Mouse (Mus musculus): ENCODE measurements around the gene Gmpr. TPM values are rescaled to one million over a fixed set of nuclear protein-coding genes. Genes with fewer than 3 reads are reported as not detected.

The Gmpr gene
- total RNA-seq, 2 experiments from 2014 or later: 56.0 to 58.2 TPM

DNA sequence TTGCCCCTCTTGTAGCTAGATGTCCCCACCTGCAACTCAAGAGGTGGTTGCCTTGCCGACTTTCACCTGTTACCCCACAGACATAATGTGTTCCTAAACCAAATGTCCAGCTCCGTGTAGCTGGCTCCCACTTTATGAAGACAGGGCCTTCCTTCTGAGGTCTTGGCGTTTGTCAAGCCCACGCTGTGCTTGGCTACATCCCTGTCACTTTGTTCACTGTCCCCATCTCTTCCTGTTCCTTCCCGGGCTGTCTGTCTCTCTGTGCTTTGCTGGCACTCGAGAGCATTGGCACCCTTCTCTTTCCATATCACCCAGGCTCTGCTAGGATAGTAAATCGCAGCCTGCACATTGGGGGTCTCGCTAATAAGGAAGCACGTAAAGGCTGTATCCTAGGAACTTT lies 30.8 kb downstream of the Gmpr start:
- no peak for DNase-seq (ENCODE audit: low spot score in 2 of 2)

DNA sequence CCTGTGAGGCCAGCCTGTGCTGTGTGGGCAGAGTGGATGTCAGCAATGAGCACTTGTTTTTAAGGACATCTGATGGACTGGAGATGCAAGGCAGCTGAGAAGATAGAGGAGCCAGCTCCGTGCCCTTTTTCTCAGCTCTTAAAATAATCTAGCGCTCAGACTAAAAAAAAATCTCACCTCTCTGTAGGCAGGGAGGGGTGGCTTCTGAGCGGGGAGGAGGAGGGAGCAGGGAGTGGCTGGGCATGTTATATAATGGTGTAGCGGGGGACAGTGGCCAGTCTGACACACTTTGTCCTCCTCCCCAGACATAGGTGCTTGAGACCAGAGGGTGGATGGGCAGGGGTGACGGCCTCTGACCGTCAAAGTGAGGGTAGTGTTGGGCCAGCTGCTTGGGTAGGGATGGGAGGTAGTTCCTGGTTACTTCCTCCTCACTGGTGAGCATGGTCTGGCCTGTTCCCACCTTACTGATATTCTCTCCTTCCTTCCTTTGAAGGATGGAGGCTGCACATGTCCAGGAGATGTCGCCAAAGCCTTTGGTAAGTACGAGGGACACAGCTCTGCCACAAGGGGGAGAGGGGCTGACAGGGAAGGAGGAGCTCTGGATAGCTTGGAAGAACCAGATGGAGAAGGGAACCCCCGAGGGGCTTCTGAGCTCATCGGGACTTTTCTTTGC lies 31.4 kb downstream of the Gmpr start:
- peak; percentile 76 to 80 for DNase-seq (ENCODE audit: low spot score in 2 of 2)

DNA sequence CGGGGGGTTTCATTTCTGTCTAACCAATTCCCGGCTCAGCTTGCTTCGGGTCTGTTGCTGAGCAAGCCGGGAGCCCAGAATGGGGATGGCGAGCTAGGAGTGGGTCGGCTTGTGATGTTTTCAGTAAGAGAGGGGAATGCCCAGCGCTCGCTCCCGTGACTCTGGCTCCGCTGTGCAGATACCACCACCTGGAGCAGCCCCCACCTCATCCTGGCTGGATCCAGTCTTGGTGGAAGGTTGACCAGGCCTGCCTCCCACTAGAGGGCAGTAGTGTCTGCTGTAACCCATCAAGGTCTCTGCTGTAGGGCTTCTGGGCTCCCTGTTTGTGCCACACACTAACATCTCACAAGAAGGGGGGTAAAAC lies 31.9 kb downstream of the Gmpr start:
- DNase-seq (ENCODE audit: low spot score in 2 of 2): peak; percentile 87 to 88

DNA sequence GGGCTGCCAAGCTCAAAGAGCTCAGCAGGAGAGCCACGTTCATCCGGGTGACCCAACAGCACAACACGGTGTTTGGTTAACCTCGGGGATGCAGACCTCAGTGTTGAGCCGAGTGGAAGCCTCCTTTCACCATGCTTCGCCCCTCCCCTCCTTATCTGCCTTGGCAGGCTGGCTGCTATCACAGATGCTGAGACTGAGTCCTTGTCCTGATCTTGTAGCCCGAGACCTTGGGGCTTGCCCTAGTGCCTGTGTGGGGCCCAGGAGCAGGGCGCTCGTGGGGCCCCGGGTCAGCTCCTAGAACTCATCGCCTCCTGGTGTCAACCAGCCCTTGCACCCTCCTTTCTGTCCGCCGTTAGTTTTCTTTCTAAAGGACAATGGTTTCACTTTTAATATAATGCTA lies 38.7 kb downstream of the Gmpr start:
- DNase-seq (ENCODE audit: low spot score in 2 of 2): no peak

DNA sequence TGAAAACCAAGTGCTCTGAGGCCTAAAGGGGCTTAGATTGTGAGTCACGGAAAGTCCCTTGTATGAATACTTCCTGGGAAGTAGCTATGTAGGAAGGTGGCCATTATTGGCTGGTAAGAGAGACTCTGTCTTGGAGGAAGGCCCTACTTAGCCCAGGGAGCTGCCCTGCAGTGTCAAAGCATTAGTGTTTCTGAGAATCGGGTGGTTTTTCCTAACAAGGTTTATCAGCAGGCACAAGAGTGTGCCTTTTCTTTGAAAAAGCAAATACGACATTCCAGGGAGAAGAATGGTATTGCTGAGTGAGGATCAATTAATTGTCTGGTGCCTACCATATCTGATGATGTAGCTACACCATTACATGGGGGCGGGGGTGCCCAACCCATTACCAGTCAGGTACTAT lies 39.7 kb downstream of the Gmpr start:
- DNase-seq (ENCODE audit: low spot score in 2 of 2): no peak

DNA sequence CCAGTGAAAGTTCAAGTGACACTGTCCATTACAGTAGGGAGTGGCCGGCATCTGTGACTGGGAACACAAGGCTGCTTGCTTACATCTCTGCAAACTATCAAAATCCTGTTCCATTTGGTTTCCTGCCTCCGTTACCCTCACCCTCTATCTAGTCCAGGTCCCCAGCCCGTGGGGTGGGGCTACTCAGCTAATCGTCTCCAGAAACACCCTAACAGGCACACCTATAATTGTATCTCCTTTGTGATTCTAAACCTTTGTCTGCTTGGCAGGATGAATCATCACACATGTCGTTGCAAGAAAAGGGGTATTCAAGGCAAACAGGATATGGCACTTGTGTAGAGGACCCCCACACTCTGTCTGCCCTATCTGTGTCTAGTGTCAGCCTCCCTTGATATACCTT lies 40.3 kb downstream of the Gmpr start:
- DNase-seq (ENCODE audit: low spot score in 2 of 2): no peak

DNA sequence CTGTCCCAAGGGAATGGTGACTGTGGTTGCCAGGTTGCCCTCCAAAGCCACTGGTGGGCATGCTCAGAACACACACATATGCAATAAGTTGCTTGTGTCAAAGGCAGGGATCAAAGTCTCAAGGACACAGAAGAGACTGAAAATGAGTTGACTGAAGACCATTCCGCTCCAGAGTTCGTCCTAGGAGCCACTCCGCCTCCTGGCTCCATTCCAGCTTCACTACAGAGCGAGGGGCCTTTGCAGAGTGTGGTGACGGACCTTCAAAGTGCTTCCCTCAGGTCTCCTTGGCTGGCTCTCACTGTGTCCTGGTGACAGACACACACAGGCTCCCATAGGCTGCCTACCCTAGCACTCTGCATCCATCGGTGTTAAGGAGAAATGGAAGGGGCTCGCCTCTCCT lies 46.4 kb downstream of the Gmpr start:
- DNase-seq (ENCODE audit: low spot score in 2 of 2): no peak

DNA sequence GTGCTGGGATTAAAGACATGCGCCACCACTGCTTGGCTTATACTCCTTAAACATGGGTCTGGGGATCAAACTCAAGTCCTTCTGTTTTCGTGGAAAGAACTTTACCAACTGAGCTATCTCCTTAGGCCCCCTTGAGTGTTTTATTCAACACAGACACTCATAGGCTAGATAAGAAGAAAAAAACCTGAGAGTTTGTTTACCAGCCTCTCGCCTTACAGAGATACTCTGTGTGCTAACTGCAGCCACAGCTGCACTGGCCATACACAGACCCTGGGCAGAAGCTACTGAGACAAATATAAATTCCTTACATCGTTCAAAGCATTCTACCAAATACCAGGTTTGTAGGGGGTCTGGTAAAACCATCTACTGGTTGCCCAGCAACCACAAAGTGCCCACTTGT lies 51.1 kb downstream of the Gmpr start:
- DNase-seq (ENCODE audit: low spot score in 2 of 2): no peak

DNA sequence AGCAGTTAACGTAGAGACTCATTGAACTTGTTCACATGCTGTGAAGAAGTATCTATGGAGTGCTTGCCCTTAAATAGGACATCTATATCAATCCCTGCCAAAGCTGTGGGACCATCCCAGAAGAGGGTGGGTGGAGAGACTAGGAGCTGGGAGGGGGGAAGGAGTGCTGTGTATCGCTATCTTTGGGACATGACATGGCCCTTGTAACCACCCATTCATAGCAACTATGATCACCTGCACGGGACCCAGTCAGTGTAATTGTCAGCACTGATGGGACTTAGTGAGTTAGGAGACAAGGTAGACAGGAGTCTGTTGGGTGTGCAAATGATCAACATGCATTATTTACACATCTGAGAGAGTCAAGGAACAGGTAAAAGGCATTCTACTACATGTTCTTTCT lies 52.0 kb downstream of the Gmpr start:
- no peak for DNase-seq (ENCODE audit: low spot score in 2 of 2)

DNA sequence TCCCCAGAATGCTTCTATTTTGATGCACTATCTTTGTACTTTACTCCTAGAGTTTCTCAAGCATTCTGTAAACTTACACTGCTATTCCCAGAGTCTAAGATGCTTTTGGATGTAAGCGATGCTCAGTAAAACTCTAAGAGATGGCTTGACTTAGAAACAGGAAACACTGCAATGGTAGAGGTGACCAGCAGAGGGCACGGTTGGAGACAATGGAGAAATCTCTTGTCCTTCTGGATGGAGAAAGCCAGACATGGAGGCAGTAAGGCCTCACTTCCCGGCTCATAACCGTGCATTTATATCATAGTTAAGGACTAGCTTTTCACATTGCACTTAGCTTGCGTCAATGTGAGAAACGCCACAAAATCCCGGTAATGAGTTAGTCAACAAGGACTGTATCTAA lies 53.3 kb downstream of the Gmpr start:
- no peak for DNase-seq (ENCODE audit: low spot score in 2 of 2)

DNA sequence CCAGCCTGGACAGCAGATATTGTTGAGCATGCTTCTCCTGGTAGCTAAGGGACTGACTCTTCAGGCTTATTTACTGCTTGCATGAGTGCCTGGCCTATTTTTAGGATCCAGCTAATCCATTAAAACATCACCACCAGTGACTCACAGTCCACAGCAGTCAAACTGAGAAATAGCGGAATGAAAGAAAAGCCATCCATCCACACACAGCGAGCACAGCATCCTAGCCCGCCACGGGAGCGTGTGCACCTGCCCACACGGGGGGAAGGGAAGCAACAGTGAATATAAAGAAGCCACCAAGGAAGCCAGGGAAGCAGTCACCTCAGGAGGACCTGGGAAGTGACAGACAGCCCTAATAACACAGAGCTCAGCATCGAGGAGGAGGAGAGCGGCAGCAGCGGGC lies 54.8 kb downstream of the Gmpr start:
- no peak for DNase-seq (ENCODE audit: low spot score in 2 of 2)

DNA sequence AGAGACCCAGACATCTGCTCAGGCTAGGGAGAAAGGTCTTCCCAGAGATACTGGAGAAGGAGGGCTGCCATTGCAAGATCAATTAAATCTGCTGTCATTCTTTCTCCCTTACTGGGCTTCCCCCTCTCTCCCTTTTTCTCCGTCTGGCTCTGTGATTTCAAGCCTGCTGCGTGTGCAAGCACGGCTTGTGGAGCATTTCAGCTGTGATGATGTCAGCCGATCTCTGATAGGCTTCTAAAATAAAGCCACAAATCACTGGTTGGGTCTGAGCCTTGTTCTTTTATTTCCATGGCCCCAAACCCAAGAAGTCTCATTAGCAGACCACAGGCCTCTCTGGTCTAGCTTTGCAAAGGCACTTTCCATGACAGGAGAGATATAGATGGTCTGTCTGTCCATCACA lies 57.7 kb downstream of the Gmpr start:
- no peak for DNase-seq (ENCODE audit: low spot score in 2 of 2)

DNA sequence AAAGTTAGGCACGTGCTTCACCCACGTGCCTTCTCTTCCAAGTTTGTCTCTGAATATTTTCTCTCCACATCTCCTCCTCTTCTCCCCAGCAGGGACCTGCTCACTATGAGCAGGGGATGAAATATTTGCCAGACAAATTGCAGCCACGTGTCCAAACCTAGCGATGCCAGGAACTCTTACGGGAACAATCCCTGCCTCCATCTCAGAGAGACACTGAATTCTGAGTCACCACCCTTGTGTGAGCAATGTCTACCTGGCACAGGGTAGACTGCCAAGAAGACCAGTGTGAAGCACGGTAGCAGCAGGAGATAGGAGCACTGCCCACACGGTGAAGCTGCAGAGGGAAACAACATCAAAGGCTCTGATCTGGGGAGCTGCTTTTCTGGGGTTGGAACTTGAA lies 62.7 kb downstream of the Gmpr start:
- no peak for DNase-seq (ENCODE audit: low spot score in 2 of 2)

DNA sequence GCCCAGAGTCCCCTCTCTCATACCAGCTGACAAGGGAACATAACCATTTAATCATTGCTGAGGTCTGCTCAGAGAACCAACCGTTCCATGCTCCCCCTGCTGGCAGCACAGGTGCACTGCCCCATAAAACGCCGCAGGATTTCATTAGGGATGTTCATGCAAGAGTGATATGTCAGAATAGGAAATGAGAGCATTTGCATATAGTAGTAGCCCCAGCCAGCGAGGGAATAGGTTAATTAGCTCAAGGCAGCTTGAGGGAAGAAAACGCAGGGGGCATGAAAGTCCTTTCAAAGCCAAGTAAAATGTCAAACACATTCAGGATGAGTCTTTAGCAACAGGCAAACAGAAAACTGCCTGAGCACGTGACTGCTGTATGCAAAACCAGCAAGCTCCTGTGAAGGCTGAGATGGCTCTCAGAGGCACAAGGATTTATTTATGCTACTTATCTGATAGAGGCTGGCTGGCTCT lies 64.6 kb downstream of the Gmpr start:
- peak; percentile 93 to 94 for DNase-seq (ENCODE audit: low spot score in 2 of 2)

DNA sequence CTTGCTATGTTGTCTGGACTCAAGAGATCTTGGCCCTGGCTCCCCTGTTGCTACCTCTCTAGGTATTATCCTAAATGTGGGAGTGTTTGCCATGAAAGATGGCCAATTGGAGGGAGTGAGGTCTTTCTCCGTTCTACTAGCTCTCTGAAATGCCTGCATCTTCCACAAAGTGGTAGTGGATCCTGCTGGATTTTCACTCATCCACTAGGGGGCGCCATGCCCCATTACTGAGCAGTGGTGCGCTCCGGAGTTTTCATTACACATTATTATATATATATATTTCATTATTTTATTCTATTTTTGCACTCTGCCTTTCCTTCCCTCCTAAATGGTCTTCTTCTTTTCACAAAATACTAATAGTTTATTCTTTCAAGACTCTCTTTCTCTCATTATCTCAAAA lies 65.5 kb downstream of the Gmpr start:
- peak; percentile 76 to 79 for DNase-seq (ENCODE audit: low spot score in 2 of 2)

DNA sequence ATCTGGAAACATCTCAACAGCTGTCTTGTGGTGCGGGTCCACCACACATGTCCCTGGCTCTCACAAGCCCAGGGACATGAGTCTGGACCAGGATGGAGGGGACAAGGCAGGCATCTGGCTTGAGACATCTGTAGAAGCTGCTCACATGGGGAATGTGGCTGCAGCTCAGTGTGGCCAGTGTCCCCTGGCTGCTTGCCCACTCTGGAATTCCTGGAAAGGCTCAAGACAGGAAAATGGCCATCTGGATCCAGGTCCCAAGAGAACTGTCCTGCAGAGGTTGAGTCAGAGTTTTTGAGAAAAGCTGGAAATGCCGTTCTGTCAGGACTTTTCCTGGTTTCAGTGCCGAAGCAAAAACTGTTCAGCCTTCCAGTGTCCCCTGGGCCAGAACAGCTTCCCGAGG lies 68.9 kb downstream of the Gmpr start:
- no peak for DNase-seq (ENCODE audit: low spot score in 2 of 2)

DNA sequence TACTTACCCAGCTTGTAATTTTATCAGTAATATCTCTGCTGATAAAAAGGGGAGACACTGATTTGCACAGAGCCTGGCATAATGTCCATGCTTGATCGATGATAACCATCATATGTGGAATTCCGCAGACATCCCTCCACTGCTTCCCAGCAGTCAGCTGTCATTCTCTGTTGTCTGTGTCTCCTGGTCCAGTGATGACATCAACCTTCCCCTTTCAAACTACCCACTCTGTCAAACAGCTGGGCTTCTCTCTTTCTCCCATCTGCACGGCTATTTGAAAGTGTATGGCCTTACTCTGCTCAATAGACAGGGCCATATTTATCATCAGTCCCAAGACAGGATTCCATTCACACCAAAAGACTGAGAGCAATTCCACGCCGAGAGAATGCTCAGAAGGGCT lies 70.1 kb downstream of the Gmpr start:
- DNase-seq (ENCODE audit: low spot score in 2 of 2): no peak

DNA sequence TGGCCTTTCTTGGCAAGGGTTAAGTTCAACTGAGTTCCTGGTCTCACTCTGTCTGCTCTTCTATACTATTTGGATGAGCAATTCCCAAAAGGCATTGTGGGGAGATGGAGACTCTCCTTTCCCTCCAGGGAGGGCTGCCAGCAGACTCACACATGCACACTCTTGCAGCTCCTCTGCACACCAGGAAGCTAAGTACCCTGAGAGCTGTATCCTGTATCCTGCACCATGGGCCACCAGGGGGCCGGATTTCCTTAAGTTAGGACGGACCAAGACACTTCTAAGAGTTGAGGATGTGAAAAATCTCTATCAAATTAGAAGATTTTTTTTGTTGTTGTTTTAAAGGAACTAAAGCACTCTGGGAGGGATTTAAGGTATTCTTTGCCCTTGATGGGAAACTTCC lies 70.5 kb downstream of the Gmpr start:
- no peak for DNase-seq (ENCODE audit: low spot score in 2 of 2)

DNA sequence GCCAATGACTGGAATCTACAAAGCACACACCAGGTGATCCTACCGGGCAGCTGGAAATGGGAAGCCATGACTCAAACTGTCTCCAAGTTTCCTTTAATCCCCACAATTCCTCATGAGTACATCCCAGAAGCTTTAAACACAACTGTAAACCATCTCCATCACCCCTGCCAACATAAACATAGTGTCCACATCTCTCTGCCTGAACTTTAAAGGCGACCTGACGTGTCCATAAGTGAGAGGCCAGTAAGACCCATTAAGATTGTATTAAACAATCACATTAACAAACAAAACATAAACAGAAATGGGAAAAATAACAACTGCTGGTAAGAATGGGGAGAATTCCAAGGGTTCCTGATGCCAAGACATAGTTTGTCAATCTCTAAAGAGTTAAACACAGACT lies 72.5 kb downstream of the Gmpr start:
- DNase-seq (ENCODE audit: low spot score in 2 of 2): no peak

DNA sequence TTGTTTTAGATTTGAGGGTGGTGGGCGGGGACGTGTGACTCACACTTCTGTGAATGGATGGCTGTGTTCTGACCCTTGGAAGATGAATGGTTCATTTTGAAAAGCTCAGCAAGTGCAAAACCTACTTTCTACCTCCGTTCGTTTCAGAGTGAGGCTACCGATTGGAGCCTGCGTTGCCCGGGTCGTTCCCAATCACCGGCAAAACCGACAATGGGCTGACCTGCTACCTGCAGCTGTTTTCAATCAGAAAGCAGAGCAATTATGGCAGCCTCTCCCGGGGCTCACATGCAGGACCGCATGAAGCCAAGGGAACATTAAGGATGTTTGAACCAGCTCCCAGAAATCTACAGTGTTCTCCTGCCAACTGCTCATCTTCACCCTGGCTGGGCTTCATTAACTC lies 75.0 kb downstream of the Gmpr start:
- DNase-seq (ENCODE audit: low spot score in 2 of 2): no peak

DNA sequence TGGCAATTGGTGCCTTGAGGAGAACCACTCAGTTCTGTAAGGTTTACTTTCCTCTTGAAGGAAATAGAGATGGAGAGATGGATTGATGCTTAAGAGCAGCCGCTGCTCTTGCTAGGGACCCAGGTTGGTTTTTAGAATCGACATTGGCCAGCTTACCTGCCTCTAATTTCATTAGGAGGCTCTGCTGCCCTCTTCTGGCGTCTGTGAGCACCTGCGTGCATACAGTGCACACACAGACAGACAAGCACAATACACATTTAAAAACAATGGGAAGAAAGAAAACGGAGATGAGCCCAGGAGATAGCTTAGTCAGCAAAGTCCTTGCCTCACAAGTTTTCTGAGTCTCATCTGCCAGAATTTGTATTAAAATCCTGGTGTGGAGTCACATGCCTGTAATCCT lies 75.8 kb downstream of the Gmpr start:
- DNase-seq (ENCODE audit: low spot score in 2 of 2): no peak

DNA sequence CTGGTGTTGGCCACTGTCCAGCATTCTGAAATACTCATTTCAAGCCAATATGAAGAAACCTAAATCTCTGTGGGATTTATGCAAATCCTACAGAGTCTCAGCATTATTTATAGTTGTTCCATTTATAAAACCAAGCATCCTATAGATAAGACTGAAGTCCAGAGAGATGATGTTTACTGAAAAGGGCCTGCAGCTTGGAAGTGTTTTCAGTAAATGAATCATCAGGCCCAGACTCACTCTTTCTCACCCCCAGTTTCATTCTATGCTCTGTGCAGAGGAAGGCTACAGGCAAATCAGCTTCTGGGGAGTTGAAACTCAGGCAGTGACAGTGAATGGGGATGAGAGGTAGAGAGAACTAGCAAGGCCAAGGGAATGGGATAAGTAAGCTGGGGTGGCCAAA lies 83.7 kb downstream of the Gmpr start:
- no peak for DNase-seq (ENCODE audit: low spot score in 2 of 2)

DNA sequence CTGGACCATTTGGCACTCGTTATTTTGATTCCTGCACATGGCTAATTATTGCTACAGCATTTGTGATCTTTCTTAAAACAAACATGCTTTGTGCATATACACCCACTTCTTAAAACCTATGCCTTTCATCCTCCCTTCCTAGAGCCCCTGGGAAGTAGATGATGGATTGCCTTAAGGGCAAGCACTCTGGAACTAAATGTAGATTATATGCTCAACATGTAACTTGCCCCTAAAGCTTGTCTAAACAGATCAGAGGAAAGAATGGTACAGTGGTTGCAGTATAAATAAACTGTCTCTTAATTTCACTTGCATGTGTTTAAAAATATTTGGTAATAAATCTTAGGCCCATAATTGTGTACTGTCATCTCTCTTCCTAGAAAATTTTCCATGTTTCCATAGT lies 86.7 kb downstream of the Gmpr start:
- DNase-seq (ENCODE audit: low spot score in 2 of 2): no peak

DNA sequence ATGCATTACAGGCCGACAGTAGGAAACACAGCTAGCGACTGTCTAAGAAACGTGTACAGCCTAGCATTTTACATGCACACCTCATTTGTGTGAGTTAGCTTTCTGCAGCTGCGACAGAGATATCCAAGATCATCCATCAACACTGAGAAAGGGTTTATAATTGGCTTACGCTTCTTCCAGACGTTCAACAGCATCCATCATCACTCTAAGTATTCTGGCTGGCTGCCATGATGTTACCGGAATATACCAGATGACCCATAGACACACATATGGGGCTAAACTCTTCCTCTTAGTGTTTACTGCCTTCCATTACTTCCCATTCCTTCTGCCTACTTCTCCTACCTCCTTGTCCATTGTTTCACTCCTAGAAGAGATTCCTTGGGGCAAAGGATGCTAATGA lies 88.2 kb downstream of the Gmpr start:
- no peak for DNase-seq (ENCODE audit: low spot score in 2 of 2)

Measured in layer of hippocampus, postnatal 10 days (tissue).